Mouse (Mus musculus) cerebellum, adult 2 months (tissue): Measurements from ENCODE around the gene Fanca. TPM values are rescaled to one million over a fixed set of nuclear protein-coding genes. Genes with fewer than 3 reads are reported as not detected.
"Not testable (repeated sequence)": the region's sequence is repeated elsewhere in the genome, so short reads cannot be mapped to it uniquely, and the experiment has no call there.

ENCODE experiments used
- DNase-seq, 2 experiments: peaks; one replicate each; pipeline ENCODE4 v3.0.0; 2021
- H3K27ac ChIP-seq: fragments of 200-500 bp; 2 replicates; pipeline ENCODE4 v1.5.1; 2012; ENCODE audit warnings: low read length, control low read depth, inconsistent platforms; ENCODE audit not compliant: insufficient read depth
- H3K27me3 ChIP-seq: fragments of 200-500 bp; 2 replicates; pipeline ENCODE4 v1.6.1; 2012; ENCODE audit warnings: inconsistent platforms, mild to moderate bottlenecking, low read length, moderate library complexity; ENCODE audit not compliant: control insufficient read depth, insufficient read depth
- H3K4me1 ChIP-seq: fragments of 200-500 bp; 2 replicates; pipeline ENCODE4 v1.6.1; 2011; ENCODE audit warnings: low read length; ENCODE audit not compliant: control insufficient read depth, insufficient read depth
- H3K4me3 ChIP-seq: fragments of 200-500 bp; replicated peaks from 2 replicates; pipeline ENCODE3; 2011; ENCODE audit warnings: mild to moderate bottlenecking, low read depth, low read length, control low read depth; ENCODE audit not compliant: insufficient read depth
- CTCF ChIP-seq: fragments of 200-500 bp; IDR thresholded peaks from 2 replicates; pipeline ENCODE4 v1.5.1; 2011; ENCODE audit warnings: low read depth, mild to moderate bottlenecking, control low read depth, low read length, moderate library complexity, borderline replicate concordance; ENCODE audit not compliant: insufficient read depth
- POLR2A ChIP-seq: fragments of 200-500 bp; IDR thresholded peaks from 2 replicates; pipeline ENCODE4 v1.6.1; 2011; ENCODE audit warnings: low read length, control low read depth, borderline replicate concordance; ENCODE audit not compliant: insufficient read depth
- WGBS: fragments of 180-500 bp; shearing (Covaris S2); methylation state at CpG from one replicate; pipeline ENCODE4 v1.1.7; 2018; 5-methylcytosine and 5-hydroxymethylcytosine counted together
- polyA plus RNA-seq: library from polyadenylated mRNA; depleted of rRNA; stranded (reverse); fragments of >200 nt; gene quantifications from 2 replicates; pipeline ENCODE4 v1.2.3, GENCODE M21; 2012

Gene Fanca
- polyA plus RNA-seq, 1 experiment, result 3.9 TPM

DNA sequence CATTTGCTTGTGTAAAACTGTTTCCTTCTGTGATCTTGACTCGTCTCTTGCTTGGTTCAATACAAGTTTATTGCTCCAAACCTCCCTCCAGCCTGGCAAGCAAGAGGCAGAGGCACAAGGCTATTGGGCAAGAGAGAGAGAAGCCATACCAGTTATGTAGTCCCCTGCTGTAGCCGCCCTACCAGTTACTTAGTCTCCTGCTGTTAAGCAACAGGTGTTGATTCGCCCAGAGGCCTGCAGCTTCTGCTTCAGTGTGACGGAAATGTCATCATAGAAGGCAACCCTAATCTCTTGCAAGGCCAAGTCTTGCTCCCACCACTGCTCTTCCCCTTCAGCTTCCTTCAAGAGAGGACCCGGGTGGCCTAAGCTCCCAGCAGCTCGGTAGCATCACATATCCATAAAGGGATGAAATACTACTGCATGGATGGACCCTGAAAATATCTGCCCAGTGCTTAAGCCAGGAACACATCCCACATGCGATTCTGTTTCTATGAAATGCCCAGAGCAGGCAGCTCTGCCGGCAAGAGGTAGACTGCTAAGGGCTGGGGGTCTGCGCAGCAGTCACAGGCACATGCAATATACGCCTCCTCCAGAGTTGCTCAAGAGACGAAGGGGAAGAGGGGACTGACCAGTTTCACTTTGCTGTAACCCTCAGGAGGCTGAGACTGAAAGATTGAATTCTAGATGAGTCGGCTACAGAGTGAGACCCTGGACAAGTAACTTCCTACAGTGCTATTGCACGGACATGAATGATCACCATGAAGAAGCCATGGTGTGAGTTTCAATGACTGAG is 37.9 kb downstream of the Fanca start:
- no peak for TF ChIP-seq POLR2A
- TF ChIP-seq CTCF, result no peak
- 81% methylated on average over 13 of the region's 13 CpGs for WGBS
- no peak overlapping the region for H3K27ac ChIP-seq
- no peaks in the 10 kb centered on the region for H3K27me3 ChIP-seq
- no peaks in the 10 kb centered on the region for H3K4me1 ChIP-seq
- no peak overlapping the region for H3K4me3 ChIP-seq
- no peak for DNase-seq

GRCm38 (mm10) chr8:123279828-123280227 is 38.5 kb downstream of the Fanca start:
- H3K27me3 ChIP-seq, result no peaks in the 10 kb centered on the region
- WGBS, result 90% methylated on average over 4 of the region's 4 CpGs
- no peak for DNase-seq

DNA sequence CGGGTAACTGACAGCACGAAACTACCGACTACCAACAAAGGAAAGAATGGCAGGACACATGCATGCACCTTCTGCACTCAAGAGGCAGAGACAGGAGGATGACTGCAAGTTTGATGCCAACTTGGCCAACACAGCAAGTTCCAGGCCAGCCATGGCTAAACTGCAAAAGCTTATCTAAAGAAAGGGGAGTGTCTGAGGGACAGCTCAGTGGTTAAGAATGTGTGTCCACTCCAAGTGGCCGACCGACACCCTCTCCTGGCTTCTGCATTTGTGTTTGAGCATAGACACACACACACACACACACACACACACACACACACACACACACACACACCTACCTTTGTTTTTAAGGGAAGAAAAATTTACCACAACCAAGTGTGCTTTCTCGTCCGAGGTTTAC is 39.9 kb downstream of the Fanca start:
- Histone ChIP-seq H3K27me3 (no peaks in the 10 kb centered on the region), H3K27ac (no peak overlapping the region), H3K4me1 (no peaks in the 10 kb centered on the region), H3K4me3 (no peak overlapping the region)
- WGBS, result 78% methylated on average over 7 of the region's 7 CpGs
- TF ChIP-seq POLR2A (no peak), CTCF (no peak)
- no peak for DNase-seq

More at GRCm38 (mm10) chr8:123279828-123280227, 38.5 kb downstream of the Fanca start:
- Histone ChIP-seq H3K4me1 (no peaks in the 10 kb centered on the region), H3K27ac (no peak overlapping the region), H3K4me3 (no peak overlapping the region)
- TF ChIP-seq CTCF, result no peak
- TF ChIP-seq POLR2A, result no peak

DNA sequence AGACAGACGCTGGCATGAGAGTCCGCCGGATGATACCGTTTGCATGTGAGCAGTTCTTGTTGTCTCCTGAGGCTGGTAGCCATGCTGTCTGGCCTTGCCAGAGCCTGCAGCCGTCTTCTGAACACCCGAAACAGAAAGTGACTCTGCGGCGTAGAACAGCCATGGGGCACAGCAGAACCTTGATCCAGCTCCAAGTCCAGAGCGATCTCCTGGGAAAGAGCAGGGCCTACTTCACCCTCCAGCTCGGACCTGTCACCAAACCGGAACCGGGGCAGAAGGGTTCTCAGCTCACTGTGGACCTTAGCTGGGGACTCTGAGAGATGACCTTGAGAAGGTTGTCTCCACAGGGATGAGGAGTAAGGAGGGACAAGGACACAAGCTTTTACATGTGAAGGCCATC is 43.3 kb downstream of the Fanca start:
- Histone ChIP-seq H3K4me1 (no peaks in the 10 kb centered on the region), H3K27me3 (no peaks in the 10 kb centered on the region), H3K4me3 (no peak overlapping the region), H3K27ac (no peak overlapping the region)
- 93% methylated on average over 12 of the region's 12 CpGs for WGBS
- TF ChIP-seq POLR2A, result no peak
- no peak for TF ChIP-seq CTCF
- DNase-seq, result no peak

GRCm38 (mm10) chr8:123274447-123274846 is 43.9 kb downstream of the Fanca start:
- DNase-seq, result no peak
- no peak overlapping the region for H3K27ac ChIP-seq
- WGBS, result 93% methylated on average over 5 of the region's 5 CpGs
- no peaks in the 10 kb centered on the region for H3K27me3 ChIP-seq
- TF ChIP-seq POLR2A (no peak), CTCF (no peak)
- no peaks in the 10 kb centered on the region for H3K4me1 ChIP-seq
- H3K4me3 ChIP-seq, result no peak overlapping the region

DNA sequence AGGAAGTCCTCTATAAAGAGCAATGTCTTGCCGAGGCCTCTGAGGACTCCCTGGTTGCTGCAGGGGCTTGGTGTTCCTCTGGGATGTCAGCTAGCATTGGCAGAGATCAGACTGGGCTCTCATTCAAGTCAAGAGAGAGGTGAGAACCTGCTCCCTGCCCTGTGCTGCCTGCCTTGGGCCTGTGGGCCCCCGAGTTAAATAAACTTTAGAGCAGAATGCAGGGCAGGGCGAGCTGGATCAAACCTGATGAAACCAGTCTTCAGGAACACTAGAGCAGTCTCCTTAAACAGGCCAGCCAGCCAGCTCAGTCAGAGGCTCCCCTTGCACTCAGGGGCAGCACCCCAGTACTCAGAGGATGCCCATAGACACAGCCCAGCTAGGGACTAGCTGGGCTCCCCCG is 46.5 kb downstream of the Fanca start:
- DNase-seq, result no peak
- Histone ChIP-seq H3K27ac (no peak overlapping the region), H3K4me3 (no peak overlapping the region), H3K27me3 (no peaks in the 10 kb centered on the region), H3K4me1 (no peaks in the 10 kb centered on the region)
- TF ChIP-seq CTCF (no peak), POLR2A (no peak)
- 63% methylated on average over 4 of the region's 4 CpGs for WGBS

DNA sequence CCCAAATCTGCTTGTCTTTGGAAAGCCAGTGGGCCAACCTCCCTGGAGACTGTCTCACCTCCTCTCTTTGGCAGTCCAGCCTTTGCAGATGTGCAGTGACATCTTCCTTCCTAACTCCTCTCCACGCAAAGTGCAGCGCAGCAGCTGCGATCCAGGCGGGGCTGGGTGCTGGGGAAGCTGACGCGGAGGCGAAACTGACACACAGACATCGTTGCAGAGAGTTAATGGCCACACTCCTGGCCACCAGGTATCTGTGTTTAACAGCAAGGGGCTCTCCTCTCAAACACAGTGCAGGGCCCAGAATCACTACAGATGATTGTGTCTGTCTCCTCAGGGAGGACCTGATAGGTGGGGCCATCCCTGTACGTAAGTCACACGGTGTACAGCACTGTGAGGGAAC is 47.2 kb downstream of the Fanca start:
- DNase-seq, result no peak
- Histone ChIP-seq H3K27me3 (no peaks in the 10 kb centered on the region), H3K4me1 (no peaks in the 10 kb centered on the region), H3K4me3 (no peak overlapping the region), H3K27ac (no peak overlapping the region)
- TF ChIP-seq CTCF, result no peak
- TF ChIP-seq POLR2A, result no peak
- WGBS, result 88% methylated on average over 10 of the region's 10 CpGs

- no peaks in the 10 kb centered on the region for H3K27me3 ChIP-seq
- no peak overlapping the region for H3K4me3 ChIP-seq
- 85% methylated on average over 14 of the region's 14 CpGs for WGBS
- TF ChIP-seq POLR2A, result no peak
- TF ChIP-seq CTCF, result no peak
- no peak for DNase-seq
- no peak overlapping the region for H3K27ac ChIP-seq
- no peaks in the 10 kb centered on the region for H3K4me1 ChIP-seq
Observed at GRCm38 (mm10) chr8:123267926-123268656, 50.3 kb downstream of the Fanca start.

- DNase-seq, H3K4me3 ChIP-seq, H3K27me3 ChIP-seq: not testable (repeated sequence)
- WGBS, result 92% methylated on average over 8 of the region's 8 CpGs
- H3K4me1 ChIP-seq, result peaks cover 15% of the 10 kb centered on the region; the same call in 1 of the 2 replicates
- H3K27ac ChIP-seq, result peak overlapping the region; percentile 34; the same call in 1 of the 2 replicates
Observed at GRCm38 (mm10) chr8:123257593-123257992, 60.8 kb downstream of the Fanca start.
